Mouse (Mus musculus): Measurements from ENCODE around the gene Spata7. TPM values are rescaled to one million over a fixed set of nuclear protein-coding genes. Genes with fewer than 3 reads are reported as not detected.

Spata7 gene
- 8.3 and 10.2 TPM in 2 replicates for polyA plus RNA-seq (2011; ENCODE audit: insufficient read length, low read depth, missing spikeins)

DNA sequence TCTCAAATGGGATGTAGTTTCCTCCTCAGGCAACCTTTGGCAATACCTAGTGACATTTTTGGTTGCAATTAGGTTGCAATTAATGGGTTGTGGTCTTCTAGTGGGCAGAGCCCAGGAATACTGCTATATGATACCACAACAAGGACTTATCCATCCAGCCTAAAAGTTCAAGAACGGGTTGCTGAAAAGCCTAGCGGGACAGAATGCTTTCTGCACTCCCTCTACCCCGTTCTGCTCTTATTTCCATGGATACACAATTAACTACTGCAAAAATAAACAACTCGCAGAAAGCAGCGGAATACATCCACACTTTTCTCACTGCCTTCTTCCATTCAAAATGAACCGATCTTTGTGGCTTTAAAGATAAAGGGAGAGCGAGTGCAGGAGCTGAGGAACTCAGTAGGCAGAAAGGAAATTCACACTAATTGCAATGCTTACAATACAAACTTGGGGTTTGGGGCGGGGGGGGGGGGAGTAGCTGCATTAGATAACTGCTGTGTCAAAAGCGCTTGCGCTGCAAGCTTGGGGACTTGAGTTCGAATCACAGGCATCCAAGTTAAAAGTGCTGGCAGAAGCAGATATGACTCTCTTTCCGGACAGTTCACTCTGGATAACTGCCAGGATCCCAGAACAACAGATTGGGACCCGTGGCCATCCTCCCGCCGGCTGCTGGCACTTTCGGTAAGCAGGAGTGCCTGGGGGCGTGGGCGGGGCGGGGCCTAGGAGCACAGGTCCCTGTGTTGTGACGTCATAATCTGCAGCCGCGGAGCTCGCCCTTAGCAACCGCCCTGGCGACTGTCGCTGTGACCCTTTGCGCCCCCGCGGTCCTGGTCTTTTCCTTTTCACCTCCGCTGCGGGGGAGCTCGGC is at the start of gene Spata7:
TSS of gene Spata7 (plus strand) at position 766 of the 868 bp plus-strand sequence.
- Histone ChIP-seq H3K4me3 (ENCODE audit: insufficient read depth, low read length) (peak within 1 kb of the TSS; percentile 90), H3K27ac (ENCODE audit: insufficient read depth, low read length) (no peak within 1 kb of the TSS), H3K4me1 (ENCODE audit: control insufficient read depth, insufficient read depth, low read length) (no peaks in the 10 kb centered on the region; the same call in 1 of the 2 replicates)
- no peak for TF ChIP-seq CTCF (IDR thresholded peaks at IDR 0.05; ENCODE audit: borderline replicate concordance, insufficient read depth, low read length)
- TF ChIP-seq POLR2A (IDR thresholded peaks at IDR 0.05; ENCODE audit: low read depth, low read length): peak; percentile 38; the same call in 1 of the 2 replicates

DNA sequence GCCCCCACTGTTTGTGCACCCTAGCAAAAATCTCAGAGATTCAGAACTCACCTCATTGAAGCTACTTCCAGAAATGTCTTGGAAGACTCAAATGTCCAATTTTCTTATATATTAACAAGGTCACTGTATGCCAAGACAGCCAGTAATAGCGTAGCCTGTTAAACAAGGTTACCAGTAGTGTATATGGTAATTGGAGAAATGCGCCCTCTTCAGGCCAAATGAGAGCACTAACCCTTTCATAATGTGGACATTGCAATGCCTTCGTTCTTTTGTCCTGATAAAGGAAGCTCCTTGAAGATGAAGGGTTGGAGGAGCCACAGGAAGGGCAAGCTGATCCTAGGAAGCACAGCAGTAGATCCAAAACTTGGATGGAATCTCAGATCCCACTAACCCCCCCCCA is 42.7 kb upstream of the Spata7 start:
- Histone ChIP-seq H3K4me3 (ENCODE audit: insufficient read depth, low read length) (no peak overlapping the region), H3K4me1 (ENCODE audit: control insufficient read depth, insufficient read depth, low read length) (no peaks in the 10 kb centered on the region), H3K27ac (ENCODE audit: insufficient read depth, low read length) (no peak overlapping the region)
- TF ChIP-seq CTCF (IDR thresholded peaks at IDR 0.05; ENCODE audit: borderline replicate concordance, insufficient read depth, low read length) (no peak), POLR2A (IDR thresholded peaks at IDR 0.05; ENCODE audit: low read depth, low read length) (no peak)

DNA sequence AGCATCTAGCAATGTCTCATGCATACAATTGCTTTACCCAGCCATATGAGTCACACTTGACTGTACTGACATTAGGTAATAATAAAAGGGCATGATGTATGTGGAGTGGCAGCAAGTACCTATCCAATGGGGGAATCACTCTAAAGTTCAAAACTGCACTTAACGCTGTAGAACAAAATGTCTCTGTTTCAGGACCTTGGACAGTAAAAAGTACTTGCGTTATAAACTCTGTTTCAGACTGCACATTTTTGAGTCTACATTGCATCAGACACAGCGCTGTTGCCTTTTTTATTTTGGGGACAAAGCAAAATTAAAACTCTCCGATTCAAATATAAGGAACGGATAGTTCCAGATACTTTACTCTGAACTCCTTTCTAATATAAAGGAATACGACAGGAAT is 39.4 kb upstream of the Spata7 start:
- TF ChIP-seq CTCF (IDR thresholded peaks at IDR 0.05; ENCODE audit: borderline replicate concordance, insufficient read depth, low read length) (no peak), POLR2A (IDR thresholded peaks at IDR 0.05; ENCODE audit: low read depth, low read length) (no peak)
- no peak overlapping the region for H3K27ac ChIP-seq (ENCODE audit: insufficient read depth, low read length)
- H3K4me3 ChIP-seq (ENCODE audit: insufficient read depth, low read length): no peak overlapping the region
- no peaks in the 10 kb centered on the region for H3K4me1 ChIP-seq (ENCODE audit: control insufficient read depth, insufficient read depth, low read length)

DNA sequence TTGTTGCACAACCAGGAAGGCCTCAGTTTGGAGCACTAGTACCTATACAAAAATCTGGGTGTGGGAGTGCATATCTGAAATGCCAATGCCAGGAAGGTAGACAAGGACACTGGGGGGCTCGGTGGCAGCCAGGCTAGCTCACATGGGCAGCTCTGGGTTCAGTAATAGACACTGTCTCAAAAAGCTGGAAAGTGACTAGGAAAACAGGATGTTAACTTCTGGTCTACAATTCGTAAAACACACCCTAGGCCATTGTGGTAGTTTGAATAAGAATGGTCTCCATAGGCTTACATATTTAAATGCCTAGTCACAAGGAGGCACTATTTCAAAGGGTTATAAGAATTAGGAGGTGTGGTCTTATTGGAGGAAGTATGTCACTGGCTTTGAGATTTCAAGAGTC is 36.9 kb upstream of the Spata7 start:
- Histone ChIP-seq H3K4me1 (ENCODE audit: control insufficient read depth, insufficient read depth, low read length) (no peaks in the 10 kb centered on the region), H3K4me3 (ENCODE audit: insufficient read depth, low read length) (no peak overlapping the region), H3K27ac (ENCODE audit: insufficient read depth, low read length) (no peak overlapping the region)
- TF ChIP-seq CTCF (IDR thresholded peaks at IDR 0.05; ENCODE audit: borderline replicate concordance, insufficient read depth, low read length) (no peak), POLR2A (IDR thresholded peaks at IDR 0.05; ENCODE audit: low read depth, low read length) (no peak)

DNA sequence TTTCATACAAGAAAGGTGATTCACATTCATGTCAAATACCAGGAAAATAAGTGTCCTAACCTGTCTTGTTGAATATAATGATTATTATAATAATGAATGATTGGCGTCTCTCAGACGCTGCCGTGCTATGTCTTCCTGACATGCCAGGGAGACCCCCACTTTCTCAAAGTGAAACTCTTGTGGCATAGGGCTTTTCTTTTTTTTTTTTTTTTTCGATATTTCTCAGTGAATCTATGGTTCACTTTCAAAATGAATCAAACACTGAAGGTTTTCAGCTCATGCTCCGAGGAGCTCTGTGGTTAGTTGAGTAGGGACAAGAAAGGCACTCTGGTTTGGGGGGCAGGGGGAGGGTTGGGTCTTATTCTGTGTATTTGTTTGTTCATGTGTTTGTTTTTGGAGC is 27.1 kb upstream of the Spata7 start:
- Histone ChIP-seq H3K4me1 (ENCODE audit: control insufficient read depth, insufficient read depth, low read length) (no peaks in the 10 kb centered on the region), H3K27ac (ENCODE audit: insufficient read depth, low read length) (no peak overlapping the region), H3K4me3 (ENCODE audit: insufficient read depth, low read length) (no peak overlapping the region)
- TF ChIP-seq POLR2A (IDR thresholded peaks at IDR 0.05; ENCODE audit: low read depth, low read length) (no peak), CTCF (IDR thresholded peaks at IDR 0.05; ENCODE audit: borderline replicate concordance, insufficient read depth, low read length) (no peak)

DNA sequence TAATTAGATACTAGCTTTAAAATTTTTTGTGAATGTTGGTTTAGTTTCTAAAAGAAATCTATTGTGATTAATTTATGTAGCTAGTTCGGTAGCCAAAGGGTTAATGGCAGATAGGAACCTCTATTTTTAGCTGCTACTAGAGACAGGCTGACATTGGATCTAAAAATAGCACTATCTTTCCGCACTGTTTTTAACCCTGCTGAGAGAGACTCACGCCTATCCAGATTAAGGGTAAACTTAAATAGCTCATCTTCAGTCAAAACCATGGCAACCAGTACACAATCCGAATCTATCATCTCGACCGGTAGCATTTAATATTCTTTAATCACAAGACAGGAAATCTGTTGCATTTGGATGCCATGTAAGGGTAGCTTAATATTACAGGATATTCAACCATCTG is 25.8 kb upstream of the Spata7 start:
- H3K4me3 ChIP-seq (ENCODE audit: insufficient read depth, low read length): no peak overlapping the region
- H3K27ac ChIP-seq (ENCODE audit: insufficient read depth, low read length): no peak overlapping the region

DNA sequence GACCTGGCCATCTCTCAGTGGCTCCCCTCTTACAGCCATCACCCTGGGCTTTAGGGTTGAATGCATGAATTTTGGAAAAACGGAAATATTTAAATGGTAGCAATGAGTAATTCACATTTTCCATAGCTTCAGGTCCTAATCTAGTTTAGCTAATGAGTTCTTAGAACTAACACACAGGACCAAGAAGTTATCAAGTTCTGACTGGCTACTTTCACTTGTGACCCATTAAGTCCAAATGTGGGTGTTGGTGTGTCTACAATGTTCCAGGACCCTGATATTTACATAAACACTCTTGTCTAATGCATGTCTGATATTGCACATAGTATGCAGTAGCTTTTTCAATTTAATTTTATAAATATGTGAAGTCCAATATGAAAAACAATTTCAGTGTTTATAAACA is 22.7 kb upstream of the Spata7 start:
- H3K4me1 ChIP-seq (ENCODE audit: control insufficient read depth, insufficient read depth, low read length): no peaks in the 10 kb centered on the region
- no peak for TF ChIP-seq CTCF (IDR thresholded peaks at IDR 0.05; ENCODE audit: borderline replicate concordance, insufficient read depth, low read length)
- TF ChIP-seq POLR2A (IDR thresholded peaks at IDR 0.05; ENCODE audit: low read depth, low read length): no peak
- no peak overlapping the region for H3K4me3 ChIP-seq (ENCODE audit: insufficient read depth, low read length)
- H3K27ac ChIP-seq (ENCODE audit: insufficient read depth, low read length): no peak overlapping the region

More for the DNA sequence above, 25.8 kb upstream of the Spata7 start:
- TF ChIP-seq POLR2A (IDR thresholded peaks at IDR 0.05; ENCODE audit: low read depth, low read length): no peak
- TF ChIP-seq CTCF (IDR thresholded peaks at IDR 0.05; ENCODE audit: borderline replicate concordance, insufficient read depth, low read length): no peak
- H3K4me1 ChIP-seq (ENCODE audit: control insufficient read depth, insufficient read depth, low read length): no peaks in the 10 kb centered on the region

DNA sequence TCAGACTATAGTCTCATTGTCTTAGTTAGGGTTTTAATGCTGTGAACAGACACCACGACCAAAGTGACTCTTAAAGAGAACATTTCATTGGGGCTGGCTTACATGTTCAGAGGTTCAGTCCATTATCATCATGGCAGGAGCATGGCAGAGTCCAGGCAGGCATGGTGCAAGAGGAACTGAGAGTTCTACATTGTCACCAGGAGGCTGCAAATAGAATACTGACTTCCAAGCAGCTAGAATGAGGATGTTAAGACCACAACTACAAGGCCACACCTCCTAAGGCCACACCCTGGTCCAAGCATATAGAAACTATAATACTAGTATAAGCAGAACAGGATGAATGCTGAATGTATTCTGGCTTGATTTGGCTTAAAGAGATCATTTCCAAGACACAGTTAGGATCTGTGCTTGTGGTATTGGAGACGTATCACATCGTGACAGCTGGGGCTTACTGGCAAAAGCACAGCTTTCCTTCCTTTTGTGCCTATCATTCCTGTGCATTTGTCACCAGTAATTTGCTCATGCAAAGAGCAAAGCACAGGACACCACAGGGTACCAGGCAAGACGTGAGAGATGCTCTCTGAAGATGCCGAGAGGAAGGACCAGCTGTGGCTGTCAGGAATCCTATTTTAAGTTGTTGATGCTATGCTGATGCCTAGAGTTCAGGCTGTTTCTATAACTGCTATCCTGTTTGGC is 21.2 kb upstream of the Spata7 start:
- Histone ChIP-seq H3K4me1 (ENCODE audit: control insufficient read depth, insufficient read depth, low read length) (no peaks in the 10 kb centered on the region), H3K27ac (ENCODE audit: insufficient read depth, low read length) (no peak overlapping the region), H3K4me3 (ENCODE audit: insufficient read depth, low read length) (no peak overlapping the region)
- TF ChIP-seq CTCF (IDR thresholded peaks at IDR 0.05; ENCODE audit: borderline replicate concordance, insufficient read depth, low read length) (no peak), POLR2A (IDR thresholded peaks at IDR 0.05; ENCODE audit: low read depth, low read length) (no peak)

DNA sequence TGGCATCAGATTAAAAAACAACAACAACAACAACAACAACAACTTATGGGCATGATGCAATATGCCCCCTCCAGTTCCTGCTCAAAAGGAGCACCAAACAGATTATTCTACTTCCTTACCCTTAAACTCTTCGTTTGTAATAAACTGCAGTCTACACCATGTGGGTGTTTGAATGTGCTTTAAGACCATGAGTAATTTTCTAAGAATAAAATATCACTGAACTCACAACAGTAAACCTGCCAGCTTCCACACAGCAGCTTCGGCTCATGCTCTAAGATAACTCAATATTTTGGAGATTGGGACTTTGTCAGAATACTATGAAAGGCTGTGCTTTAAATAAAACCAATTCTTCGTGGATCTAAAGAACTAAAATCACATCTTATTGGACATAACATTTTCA is 17.6 kb upstream of the Spata7 start:
- TF ChIP-seq POLR2A (IDR thresholded peaks at IDR 0.05; ENCODE audit: low read depth, low read length) (no peak), CTCF (IDR thresholded peaks at IDR 0.05; ENCODE audit: borderline replicate concordance, insufficient read depth, low read length) (no peak)
- Histone ChIP-seq H3K4me1 (ENCODE audit: control insufficient read depth, insufficient read depth, low read length) (no peaks in the 10 kb centered on the region), H3K4me3 (ENCODE audit: insufficient read depth, low read length) (no peak overlapping the region), H3K27ac (ENCODE audit: insufficient read depth, low read length) (no peak overlapping the region)
